Mouse (Mus musculus) heart, adult 9 months (tissue): ENCODE data around the gene Olfr1297.

Experiments
- DNase-seq, 2 experiments: peaks; one replicate each; pipeline ENCODE4 v3.0.0; 2022; ENCODE audit warnings: low spot score in 2 of 2

The Olfr1297 gene

GRCm38 (mm10) chr2:111626397-111626796 lies at the start of gene Olfr1297:
Olfr1297 (minus strand) TSS chr2:111626497.
- no peak for DNase-seq

GRCm38 (mm10) chr2:111661119-111661518 lies 34.8 kb upstream of the Olfr1297 start, which contains the start of gene Olfr1299:
Olfr1299 (plus strand) TSS chr2:111661419.
- DNase-seq = no peak

GRCm38 (mm10) chr2:111649101-111649500 lies 22.8 kb upstream of the Olfr1297 start, which contains the start of gene Olfr1298:
Olfr1298 (minus strand) TSS chr2:111649201.
- no peak for DNase-seq

- no peak for DNase-seq
Observed at GRCm38 (mm10) chr2:111569581-111569980, 56.7 kb downstream of the Olfr1297 start, which contains the start of gene Olfr1295. Olfr1295 (minus strand) TSS chr2:111569681.
